Mouse (Mus musculus) cerebellum, adult 2 months (tissue): Measurements from ENCODE around the gene Vmn1r4.

Experiments used
- CTCF ChIP-seq: fragments of 200-500 bp; IDR thresholded peaks from 2 replicates; pipeline ENCODE4 v1.5.1; 2011; ENCODE audit warnings: low read depth, mild to moderate bottlenecking, control low read depth, low read length, moderate library complexity, borderline replicate concordance; ENCODE audit not compliant: insufficient read depth
- POLR2A ChIP-seq: fragments of 200-500 bp; IDR thresholded peaks from 2 replicates; pipeline ENCODE4 v1.6.1; 2011; ENCODE audit warnings: low read length, control low read depth, borderline replicate concordance; ENCODE audit not compliant: insufficient read depth

DNA sequence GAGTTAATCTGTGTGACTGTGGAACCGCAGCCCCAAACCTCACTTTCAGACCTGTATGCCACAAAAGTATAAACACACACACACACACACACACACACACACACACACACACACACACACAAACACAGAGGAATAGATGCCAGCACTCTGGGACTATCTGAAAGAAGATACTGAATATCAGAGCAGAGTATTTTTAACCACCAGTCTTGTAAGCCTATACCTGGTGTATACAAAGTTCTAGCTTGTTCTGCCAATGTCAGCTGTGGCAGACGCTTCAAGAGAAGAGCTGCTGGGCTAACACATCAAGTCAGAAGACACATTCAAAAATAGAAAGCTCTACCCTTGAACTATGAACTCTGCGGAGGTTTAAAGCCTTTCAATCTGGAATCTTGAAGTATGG, 24.2 kb upstream of the Vmn1r4 start:
- TF ChIP-seq POLR2A: no peak
- TF ChIP-seq CTCF: no peak
